14 mouse cellular contexts compared by ENCODE assay signal in the genomic region with DNA sequence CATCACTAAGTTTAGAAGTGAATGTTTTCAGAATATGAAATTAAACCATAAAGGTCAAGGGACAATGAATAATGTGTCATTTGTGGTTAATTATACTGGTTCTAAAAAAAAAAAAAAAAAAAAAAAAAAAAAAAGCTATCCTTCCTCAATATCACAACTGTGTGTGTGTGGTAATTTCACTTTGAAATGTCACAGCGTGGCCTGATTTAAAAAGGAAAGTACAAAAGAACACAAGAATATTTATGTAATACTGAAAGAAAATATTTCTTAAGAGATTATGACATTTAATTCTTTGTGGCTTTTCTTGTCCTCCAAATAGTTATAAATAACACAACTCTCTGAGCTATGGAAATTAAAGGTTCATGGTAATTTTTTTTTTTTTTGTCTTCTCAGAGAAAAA.
"Had no signal": no experiment of that assay in that cellular context is flagged by ENCODE, and none has a peak within 500 bp of the region (broad histone marks: within the 10 kb centered on the region; RNA-seq: fewer than 3 reads in every experiment).

No protein-coding gene starts in this region.

- H3K36me3 ChIP-seq: limb, embryonic 15.5 days; liver, embryonic 12.5 days; lung, embryonic 15.5 days; midbrain, embryonic 10.5 days; neural tube, embryonic 13.5 days had no signal

- H3K27me3 ChIP-seq: limb, embryonic 15.5 days; liver, embryonic 12.5 days; lung, embryonic 15.5 days; neural tube, embryonic 13.5 days had no signal

- H3K9me3 ChIP-seq: limb, embryonic 15.5 days; liver, embryonic 12.5 days; lung, embryonic 15.5 days; midbrain, embryonic 10.5 days; neural tube, embryonic 13.5 days had no signal

- H3K4me1 ChIP-seq: limb, embryonic 15.5 days; liver, embryonic 12.5 days; lung, embryonic 15.5 days; neural tube, embryonic 13.5 days had no signal

- H3K9ac ChIP-seq: limb, embryonic 15.5 days; liver, embryonic 12.5 days; lung, embryonic 15.5 days; neural tube, embryonic 13.5 days had no signal

- ATAC-seq: liver, embryonic 12.5 days had no signal

- H3K4me3 ChIP-seq: limb, embryonic 15.5 days; liver, embryonic 12.5 days; lung, embryonic 15.5 days; midbrain, embryonic 10.5 days; neural tube, embryonic 13.5 days had no signal

- DNase-seq: kidney, adult 8-10 months; kidney, postnatal 36 days; layer of hippocampus, adult 9-11 months; layer of hippocampus, postnatal 36 days; midbrain, embryonic 14.5 days; right cerebral cortex, postnatal 14 days; thymus, postnatal 4 days had no signal

- H3K27ac ChIP-seq: kidney, postnatal 0 days; limb, embryonic 15.5 days; liver, embryonic 12.5 days; lung, embryonic 15.5 days; midbrain, embryonic 10.5 days; neural tube, embryonic 13.5 days; stomach, postnatal 0 days had no signal

- H3K4me2 ChIP-seq: limb, embryonic 15.5 days; liver, embryonic 12.5 days; lung, embryonic 15.5 days; neural tube, embryonic 13.5 days had no signal
